Mouse (Mus musculus): ENCODE results near the gene Ahsa1. TPM values are rescaled to one million over a fixed set of nuclear protein-coding genes. Genes with fewer than 3 reads are reported as not detected.
"Not testable (repeated sequence)": the region's sequence is repeated elsewhere in the genome, so short reads cannot be mapped to it uniquely, and the experiment has no call there.

Gene Ahsa1
- total RNA-seq, 2 experiments from 2014 or later: 114 to 313 TPM

GRCm38 (mm10) chr12:87279879-87280278, 13.6 kb downstream of the Ahsa1 start:
- ATAC-seq (replicated peaks; ENCODE audit: poor library complexity): no peak

DNA sequence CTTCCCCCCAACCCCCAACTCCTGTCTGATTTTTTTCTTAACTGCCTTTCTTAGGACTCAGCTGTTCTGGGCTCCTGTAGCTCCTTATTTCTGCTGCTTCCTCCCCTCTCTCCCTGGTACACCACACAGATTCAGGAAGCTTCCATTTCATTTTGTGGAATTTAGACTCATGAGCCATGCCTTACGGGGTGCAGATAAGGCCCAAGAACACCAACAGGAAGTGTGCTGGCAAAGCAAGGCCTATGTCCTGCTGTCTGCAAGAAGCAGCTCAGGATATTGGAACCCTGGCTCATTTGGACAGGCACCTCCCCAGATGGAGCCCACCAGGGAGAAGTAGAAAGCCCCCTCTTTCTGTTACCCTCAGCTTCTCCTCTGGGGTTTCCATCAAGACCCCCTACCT, 15.5 kb downstream of the Ahsa1 start:
- ATAC-seq (replicated peaks; ENCODE audit: poor library complexity): no peak

- ATAC-seq (replicated peaks; ENCODE audit: poor library complexity): no peak
These were observed 16.5 kb downstream of the Ahsa1 start for GRCm38 (mm10) chr12:87282743-87283142.

- no peak for ATAC-seq (replicated peaks; ENCODE audit: poor library complexity)
These were observed 17.4 kb downstream of the Ahsa1 start for GRCm38 (mm10) chr12:87283706-87284105.

DNA sequence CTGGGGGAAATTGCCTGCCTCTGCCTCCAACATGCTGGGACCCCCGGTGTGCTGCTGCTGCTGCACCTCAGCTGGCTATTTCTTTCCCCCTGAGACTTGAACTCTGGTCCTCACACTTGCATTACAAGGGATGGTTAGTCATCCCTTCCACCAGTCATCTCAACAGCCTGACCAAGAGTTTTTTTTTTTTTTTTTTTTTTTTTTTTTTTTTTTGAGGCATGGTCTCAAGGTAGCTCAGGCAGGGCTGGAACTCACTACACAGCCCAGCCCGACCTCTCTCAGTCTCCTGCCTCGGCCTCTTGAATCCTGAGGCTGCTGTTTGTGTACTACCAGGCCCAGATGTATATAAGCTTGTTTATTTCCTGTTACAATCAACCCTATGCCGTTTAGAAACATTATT, 18.0 kb downstream of the Ahsa1 start:
- ATAC-seq (replicated peaks; ENCODE audit: poor library complexity): no peak

DNA sequence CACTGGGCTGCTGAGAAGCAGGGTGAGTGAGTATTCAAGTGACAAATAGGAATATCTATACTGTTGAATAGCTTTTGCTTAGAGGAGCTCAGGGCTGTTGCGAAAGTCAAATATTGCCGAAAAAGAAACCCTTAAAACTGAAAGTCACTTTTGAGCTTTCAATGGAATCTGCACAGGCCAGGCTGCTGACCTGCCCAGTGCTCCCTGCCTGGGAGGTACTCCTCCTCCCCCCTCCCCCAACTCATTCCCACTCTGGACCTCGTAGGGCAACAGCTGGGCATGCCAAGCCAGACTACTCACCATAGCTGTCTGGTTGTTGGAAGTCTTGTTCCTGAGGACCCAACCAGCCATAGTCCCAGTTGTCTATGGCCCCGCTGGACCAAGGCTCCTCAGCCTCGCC, 18.4 kb downstream of the Ahsa1 start:
- ATAC-seq (replicated peaks; ENCODE audit: poor library complexity): 0 out of 2 replicates have a peak, but pooled peaks have one; percentile 6

DNA sequence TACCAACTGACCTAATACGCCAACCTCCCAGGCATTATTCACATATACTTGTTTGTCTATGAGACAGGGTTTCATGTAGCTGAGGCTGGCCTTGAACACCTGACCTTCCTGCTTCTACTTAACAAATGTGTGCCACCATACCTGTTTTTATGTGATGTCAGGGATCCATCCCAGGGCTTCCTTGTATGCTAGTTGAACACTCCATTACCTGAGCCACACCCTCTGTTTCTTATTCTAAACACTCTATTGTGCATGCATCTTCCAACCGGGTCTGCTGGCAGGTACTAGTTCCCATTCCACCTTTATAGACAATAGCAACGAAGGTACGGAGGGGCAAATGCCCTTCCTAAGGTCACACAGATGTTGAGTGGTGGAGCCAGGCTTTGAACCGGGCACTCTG, 22.8 kb downstream of the Ahsa1 start:
- no peak for ATAC-seq (replicated peaks; ENCODE audit: poor library complexity)

DNA sequence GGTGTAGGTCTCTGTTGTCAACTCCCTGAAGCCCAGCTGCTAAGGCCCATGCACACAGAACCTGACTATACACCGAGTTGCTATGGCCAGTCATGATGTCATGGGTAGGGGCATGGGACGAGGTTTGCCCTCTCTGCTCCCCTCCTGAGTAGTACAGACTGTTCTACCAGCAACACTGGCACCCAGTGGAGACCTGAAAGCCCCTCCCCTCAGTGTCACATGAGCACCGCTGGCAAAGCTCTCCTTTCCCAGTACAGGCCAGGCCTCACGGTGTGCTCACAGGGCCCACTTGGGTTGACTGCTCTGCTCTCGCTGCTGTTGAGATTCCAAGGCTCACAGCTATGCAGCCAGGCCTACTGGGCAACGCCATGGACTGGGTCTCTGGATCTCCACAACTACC, 27.7 kb downstream of the Ahsa1 start:
- 0 out of 2 replicates have a peak, but pooled peaks have one; percentile 14 for ATAC-seq (replicated peaks; ENCODE audit: poor library complexity)

GRCm38 (mm10) chr12:87299037-87299656, 32.9 kb downstream of the Ahsa1 start:
- peak; percentile 12; the same call in 1 of the 2 replicates for ATAC-seq (replicated peaks; ENCODE audit: poor library complexity)

GRCm38 (mm10) chr12:87299657-87300440, 33.6 kb downstream of the Ahsa1 start, which contains the start of gene Ism2:
Gene Ism2 (minus strand): TSS chr12:87299705.
- peak; percentile 51 for ATAC-seq (replicated peaks; ENCODE audit: poor library complexity)

DNA sequence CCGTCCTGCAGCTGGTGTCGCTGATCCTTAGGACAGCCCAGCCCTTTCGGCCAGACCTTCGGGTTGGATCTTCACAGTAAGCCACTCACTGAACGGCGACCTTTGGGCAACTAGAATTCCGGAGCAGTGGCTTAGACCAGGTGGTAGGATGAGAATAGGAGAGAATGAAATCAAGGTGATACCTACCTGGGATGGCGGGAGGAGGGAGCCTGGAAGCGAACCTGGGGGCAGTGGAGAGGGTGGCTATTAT, 34.1 kb downstream of the Ahsa1 start:
- no peak; the same call in none of the 2 replicates for ATAC-seq (replicated peaks; ENCODE audit: poor library complexity)

DNA sequence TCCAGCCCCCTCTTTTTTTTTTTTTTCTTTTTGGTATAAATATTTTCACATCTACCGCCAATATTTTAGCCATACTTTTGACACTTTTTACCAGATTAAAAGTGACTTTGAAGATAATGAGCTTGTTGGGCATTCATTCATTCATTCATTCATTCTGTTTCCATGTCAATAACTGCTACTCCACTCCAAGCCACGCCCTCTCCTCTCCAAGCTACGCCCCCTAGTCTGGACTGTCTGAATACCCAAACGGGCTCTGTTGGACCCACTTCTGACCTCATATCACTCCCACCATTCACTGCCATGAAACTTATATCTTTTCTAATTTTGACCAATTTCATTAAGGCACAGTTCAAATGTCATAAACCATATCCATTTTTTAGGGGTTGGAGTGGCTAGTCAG, 34.9 kb downstream of the Ahsa1 start:
- no peak for ATAC-seq (replicated peaks; ENCODE audit: poor library complexity)

DNA sequence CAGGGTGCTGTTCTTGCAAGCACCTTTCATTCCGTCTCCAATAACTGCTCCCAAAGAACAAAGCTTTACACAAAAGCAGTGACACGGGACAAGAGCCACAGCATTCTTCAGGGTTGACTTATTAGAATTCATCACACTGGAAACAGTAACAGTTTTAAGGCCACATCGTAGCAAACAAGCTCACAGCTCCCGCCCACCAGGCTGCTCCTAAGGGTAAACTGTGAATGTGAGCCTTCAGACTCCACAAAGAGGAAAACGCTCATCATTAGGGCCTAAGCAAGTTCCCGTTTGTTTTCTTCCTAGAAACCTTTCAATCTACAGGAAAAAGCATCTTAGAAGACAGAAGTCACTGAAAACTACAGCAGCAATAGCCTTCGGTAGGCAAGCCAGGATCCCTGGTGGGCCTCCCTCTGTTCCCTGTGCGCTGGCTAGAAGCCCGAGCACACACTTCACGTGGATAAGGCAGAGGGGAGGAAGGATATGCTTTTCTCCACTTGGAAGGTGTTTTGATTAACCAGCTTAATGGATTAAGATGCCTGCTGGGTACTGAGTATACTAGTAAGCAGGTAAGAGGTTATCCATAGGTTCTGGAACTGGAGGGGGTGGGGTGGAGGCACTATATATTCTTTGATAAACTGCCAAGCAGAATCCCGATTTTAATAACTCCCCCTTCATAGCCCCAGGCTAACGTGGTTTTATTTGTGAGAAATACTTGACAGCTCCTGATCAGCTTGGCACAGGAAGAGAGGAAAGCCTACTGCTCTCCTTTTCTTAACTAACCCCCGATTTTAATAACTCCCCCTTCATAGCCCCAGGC, 39.7 kb downstream of the Ahsa1 start:
- ATAC-seq (replicated peaks; ENCODE audit: poor library complexity): no peak

DNA sequence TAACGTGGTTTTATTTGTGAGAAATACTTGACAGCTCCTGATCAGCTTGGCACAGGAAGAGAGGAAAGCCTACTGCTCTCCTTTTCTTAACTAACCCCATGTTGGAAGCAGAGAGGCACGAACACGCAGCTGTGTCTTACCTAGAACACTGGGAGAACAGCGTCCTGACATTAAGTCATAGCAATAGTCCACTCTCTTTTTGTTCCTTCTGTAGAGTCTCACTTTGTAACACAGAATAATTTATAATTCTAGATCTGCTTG, 40.2 kb downstream of the Ahsa1 start:
- not testable (repeated sequence) for ATAC-seq (replicated peaks; ENCODE audit: poor library complexity)

DNA sequence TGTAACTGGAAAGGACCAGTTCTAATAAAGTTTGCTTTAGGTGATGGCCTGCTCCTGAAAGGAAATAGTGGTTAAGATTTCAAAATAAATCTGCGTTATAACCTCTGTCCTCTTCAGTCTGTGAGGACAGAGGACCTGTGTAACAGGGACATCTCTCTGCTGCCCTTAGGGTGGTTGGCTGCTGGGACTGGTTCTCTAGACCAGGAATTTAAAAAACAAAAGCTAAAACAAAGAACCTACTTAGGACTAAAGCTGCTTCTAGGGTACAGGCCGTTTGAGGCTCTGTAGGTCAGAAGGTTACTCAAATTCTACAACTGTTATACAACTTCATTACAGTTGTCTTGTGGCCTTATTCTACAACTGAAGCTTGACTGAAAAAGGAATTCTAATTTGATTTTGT, 46.8 kb downstream of the Ahsa1 start:
- ATAC-seq (replicated peaks; ENCODE audit: poor library complexity): no peak

DNA sequence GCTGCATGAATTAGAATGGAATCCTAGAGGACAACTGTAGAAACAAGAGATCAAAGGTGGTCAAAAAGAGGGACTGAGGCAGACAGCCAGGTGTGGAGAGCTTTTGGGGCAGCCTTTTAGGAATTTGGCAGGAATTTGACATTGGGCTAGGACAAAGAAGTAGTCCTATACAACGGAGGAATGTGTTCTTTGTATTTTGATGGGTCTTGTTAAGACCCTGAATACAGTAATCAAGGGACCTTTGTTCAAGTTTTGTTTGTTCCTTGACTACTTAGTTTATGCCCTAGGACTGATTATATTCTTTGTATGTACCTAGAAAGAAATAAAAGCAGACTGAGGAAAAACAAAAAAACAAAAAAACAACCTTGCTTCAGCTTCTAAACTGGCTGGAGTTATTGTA, 51.7 kb downstream of the Ahsa1 start:
- no peak for ATAC-seq (replicated peaks; ENCODE audit: poor library complexity)

DNA sequence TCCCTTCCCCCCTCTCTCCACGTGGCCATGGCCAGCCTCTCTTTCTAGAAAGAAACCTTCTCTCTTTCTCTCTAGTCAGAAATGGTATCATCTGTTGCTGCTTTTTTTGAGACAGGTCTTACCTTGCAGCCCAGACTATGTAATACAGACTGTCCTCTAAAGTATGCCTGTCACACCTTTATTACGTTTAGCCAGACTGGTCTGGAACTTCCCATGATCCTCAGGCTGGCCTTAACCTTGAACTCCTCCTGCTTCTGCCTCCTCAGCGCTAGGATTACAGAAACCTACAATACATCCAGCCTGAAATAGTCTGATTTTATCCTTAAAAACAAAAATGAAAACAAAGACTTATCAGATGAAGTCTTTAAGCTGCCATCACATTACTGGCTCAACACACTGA, 53.0 kb downstream of the Ahsa1 start:
- ATAC-seq (replicated peaks; ENCODE audit: poor library complexity): no peak

Other genes with a start within 250 kb of the Ahsa1 start
- gene Tmem63c, start 245.1 kb upstream of the Ahsa1 start, total RNA-seq (2015): not detected in 2 replicates
- gene Tmem63c, start 245.1 kb upstream of the Ahsa1 start, total RNA-seq (2017): not detected in 2 replicates
- gene Ngb, start 163.9 kb upstream of the Ahsa1 start, total RNA-seq (2015): 0.49 TPM in 1 of 2 replicates, not detected in the other
- gene Ngb, start 163.9 kb upstream of the Ahsa1 start, total RNA-seq (2017): 0.51 and 0.75 TPM in 2 replicates
- 30.9 and 31.3 TPM in 2 replicates for gene Gstz1, start 119.3 kb upstream of the Ahsa1 start, total RNA-seq (2015)
- gene Gstz1, start 119.3 kb upstream of the Ahsa1 start, total RNA-seq (2017): 26.1 and 27.1 TPM in 2 replicates
- 6.4 and 7.7 TPM in 2 replicates for gene Pomt2, start 118.5 kb upstream of the Ahsa1 start, total RNA-seq (2015)
- gene Pomt2, start 118.5 kb upstream of the Ahsa1 start, total RNA-seq (2017): 10.3 and 10.9 TPM in 2 replicates
- gene Samd15, start 66.8 kb upstream of the Ahsa1 start, total RNA-seq (2015): 0.61 and 1.2 TPM in 2 replicates
- gene Samd15, start 66.8 kb upstream of the Ahsa1 start, total RNA-seq (2017): 0.47 and 0.75 TPM in 2 replicates
- 5.9 and 7.0 TPM in 2 replicates for gene Tmed8, start 66.0 kb upstream of the Ahsa1 start, total RNA-seq (2015)
- gene Tmed8, start 66.0 kb upstream of the Ahsa1 start, total RNA-seq (2017): 6.5 and 7.5 TPM in 2 replicates
- 0.30 TPM in 1 of 2 replicates, not detected in the other for gene Noxred1, start 27.7 kb upstream of the Ahsa1 start, total RNA-seq (2015)
- gene Noxred1, start 27.7 kb upstream of the Ahsa1 start, total RNA-seq (2017): 0.24 and 0.50 TPM in 2 replicates
- gene Vipas39, start 223 bp upstream of the Ahsa1 start, total RNA-seq (2015): 40.1 and 42.7 TPM in 2 replicates
- gene Vipas39, start 223 bp upstream of the Ahsa1 start, total RNA-seq (2017): 24.7 and 29.4 TPM in 2 replicates
- not detected in 2 replicates for gene Ism2, start 33.2 kb downstream of the Ahsa1 start, total RNA-seq (2015)
- gene Ism2, start 33.2 kb downstream of the Ahsa1 start, total RNA-seq (2017): not detected in 2 replicates
- gene Sptlc2, start 121.9 kb downstream of the Ahsa1 start, total RNA-seq (2015): 199 and 210 TPM in 2 replicates
- 128 and 138 TPM in 2 replicates for gene Sptlc2, start 121.9 kb downstream of the Ahsa1 start, total RNA-seq (2017)
- gene Slirp, start 177.4 kb downstream of the Ahsa1 start, total RNA-seq (2015): 111 and 120 TPM in 2 replicates
- 49.4 and 79.7 TPM in 2 replicates for gene Slirp, start 177.4 kb downstream of the Ahsa1 start, total RNA-seq (2017)
- gene Alkbh1, start 177.5 kb downstream of the Ahsa1 start, total RNA-seq (2015): 39.7 and 47.1 TPM in 2 replicates
- 57.2 and 82.5 TPM in 2 replicates for gene Alkbh1, start 177.5 kb downstream of the Ahsa1 start, total RNA-seq (2017)
- 54.8 and 56.1 TPM in 2 replicates for gene Snw1, start 205.8 kb downstream of the Ahsa1 start, total RNA-seq (2015)
- 173 and 192 TPM in 2 replicates for gene Snw1, start 205.8 kb downstream of the Ahsa1 start, total RNA-seq (2017)
- gene Gm5788, start 228.2 kb downstream of the Ahsa1 start, total RNA-seq (2015): not detected in 2 replicates
- gene Gm5788, start 228.2 kb downstream of the Ahsa1 start, total RNA-seq (2017): not detected in 2 replicates
- gene Gm8300, start 247.8 kb downstream of the Ahsa1 start, total RNA-seq (2015): not detected in 2 replicates
- not detected in 2 replicates for gene Gm8300, start 247.8 kb downstream of the Ahsa1 start, total RNA-seq (2017)

Data from megakaryocyte progenitor cell, adult 5-6 weeks (primary cell).